Mouse (Mus musculus) A20 (cell line): Measurements from ENCODE around the gene Ubiad1.
A peak's percentile ranks its signal among the peaks of the same experiment; 100 is the strongest.

Experiments used
- DNase-seq: peaks from one replicate; pipeline ENCODE4 v3.0.0-alpha.2; 2011; ENCODE audit warnings: low read depth, low spot score

Gene Ubiad1

GRCm38 (mm10) chr4:148453707-148454106, 9.1 kb upstream of the Ubiad1 start:
- no peak for DNase-seq

GRCm38 (mm10) chr4:148448853-148449245, 4.3 kb upstream of the Ubiad1 start:
- no peak for DNase-seq

GRCm38 (mm10) chr4:148448179-148448852, 3.7 kb upstream of the Ubiad1 start, which contains the start of gene Mtor:
Gene Mtor (plus strand): TSS chr4:148448611.
- peak; percentile 97 for DNase-seq

- DNase-seq, result no peak
Measured at GRCm38 (mm10) chr4:148442598-148442997, 2.0 kb downstream of the Ubiad1 start.

GRCm38 (mm10) chr4:148441931-148442330, 2.6 kb downstream of the Ubiad1 start:
- DNase-seq, result no peak

- peak; percentile 25 for DNase-seq
Measured at GRCm38 (mm10) chr4:148435657-148436330, 8.8 kb downstream of the Ubiad1 start.

GRCm38 (mm10) chr4:148435106-148435505, 9.5 kb downstream of the Ubiad1 start:
- no peak for DNase-seq

GRCm38 (mm10) chr4:148434554-148434953, 10.0 kb downstream of the Ubiad1 start:
- DNase-seq, result no peak

- DNase-seq, result no peak
Measured at GRCm38 (mm10) chr4:148433813-148434212, 10.8 kb downstream of the Ubiad1 start.

- no peak for DNase-seq
Measured at GRCm38 (mm10) chr4:148433336-148433735, 11.2 kb downstream of the Ubiad1 start.

- DNase-seq, result no peak
Measured at GRCm38 (mm10) chr4:148432488-148432887, 12.1 kb downstream of the Ubiad1 start.

- no peak for DNase-seq
Measured at GRCm38 (mm10) chr4:148430880-148431519, 13.6 kb downstream of the Ubiad1 start.

- DNase-seq, result peak; percentile 59
Measured at GRCm38 (mm10) chr4:148429686-148430085, 14.9 kb downstream of the Ubiad1 start.

- DNase-seq, result no peak
Measured at GRCm38 (mm10) chr4:148429121-148429520, 15.4 kb downstream of the Ubiad1 start.

- DNase-seq, result no peak
Measured at GRCm38 (mm10) chr4:148428544-148428943, 16.0 kb downstream of the Ubiad1 start.

- DNase-seq, result no peak
Measured at GRCm38 (mm10) chr4:148426950-148427850, 17.4 kb downstream of the Ubiad1 start.

- no peak for DNase-seq
Measured at GRCm38 (mm10) chr4:148417559-148417958, 27.0 kb downstream of the Ubiad1 start.

- no peak for DNase-seq
Measured at GRCm38 (mm10) chr4:148417074-148417526, 27.5 kb downstream of the Ubiad1 start.

GRCm38 (mm10) chr4:148415575-148415974, 29.0 kb downstream of the Ubiad1 start:
- DNase-seq, result no peak

GRCm38 (mm10) chr4:148408256-148408975, 36.2 kb downstream of the Ubiad1 start:
- DNase-seq, result no peak

GRCm38 (mm10) chr4:148405255-148405788, 39.2 kb downstream of the Ubiad1 start:
- no peak for DNase-seq
